Mouse (Mus musculus): Measurements from ENCODE around the gene Gns. TPM values are rescaled to one million over a fixed set of nuclear protein-coding genes. Genes with fewer than 3 reads are reported as not detected.

Gene Gns
- 52.7 and 92.4 TPM in 2 replicates for polyA plus RNA-seq (2012; rRNA removed)

DNA sequence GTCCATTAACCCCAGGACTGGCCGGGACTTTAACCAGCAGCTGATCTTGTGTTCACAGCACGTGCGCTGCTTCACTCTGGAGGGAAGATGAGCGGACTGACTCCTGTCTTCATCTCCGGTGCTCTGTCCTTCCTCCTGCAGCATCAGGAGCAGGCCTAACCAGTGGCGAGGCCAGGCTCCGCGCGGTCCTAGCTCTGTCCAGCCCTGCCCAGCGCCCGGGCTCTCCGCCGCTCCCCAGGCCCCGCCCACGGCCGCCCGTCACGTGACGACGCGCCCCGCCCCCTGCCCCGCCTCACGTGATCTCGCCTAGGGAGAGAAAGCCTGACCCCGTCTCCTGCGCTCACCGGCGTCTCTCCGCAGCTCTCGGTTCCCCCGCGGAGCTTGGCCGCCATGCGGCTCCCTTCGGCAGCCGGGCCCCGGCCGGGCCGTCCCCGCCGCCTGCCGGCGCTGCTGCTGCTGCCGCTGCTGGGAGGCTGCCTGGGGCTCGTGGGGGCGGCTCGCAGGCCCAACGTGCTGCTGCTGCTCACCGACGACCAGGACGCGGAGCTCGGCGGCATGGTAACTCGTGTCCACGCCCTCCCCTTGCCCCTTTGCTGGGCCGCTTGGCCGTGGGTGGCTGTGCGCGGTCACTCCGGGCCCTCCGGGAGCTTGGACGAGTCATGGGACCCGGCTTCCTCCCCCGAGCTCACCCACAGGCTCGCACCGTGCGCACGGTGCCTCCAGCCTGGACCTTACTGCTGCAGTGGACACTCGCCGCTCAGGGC lies at the start of gene Gns:
TSS of gene Gns (plus strand) at position 290 of the 764 bp plus-strand sequence.

DNA sequence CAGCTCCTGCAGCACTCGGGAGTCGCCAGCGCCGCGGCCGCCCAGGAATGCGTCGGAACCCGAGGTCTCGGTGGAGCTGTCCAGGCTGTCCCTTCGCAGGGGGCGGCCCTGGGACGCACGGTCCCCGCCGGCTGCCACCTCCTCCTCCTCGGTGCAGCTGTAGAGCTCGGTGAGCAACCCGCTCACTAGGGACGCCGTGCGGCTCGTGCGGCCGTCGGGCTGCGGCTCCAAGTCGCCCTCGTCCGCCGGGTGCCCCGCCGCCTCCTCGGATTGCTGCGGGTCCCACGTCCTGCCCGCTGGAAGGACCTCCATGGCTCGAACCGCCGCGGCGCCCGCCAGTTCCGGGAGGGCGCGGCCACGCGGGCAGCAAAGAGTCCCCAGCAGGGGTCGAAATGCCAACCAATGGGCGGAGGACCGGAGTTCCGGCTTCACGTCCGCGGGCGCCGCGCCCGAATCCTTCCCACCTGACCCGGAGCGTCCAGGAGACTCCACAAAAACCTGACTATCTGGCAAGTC lies 13.8 kb upstream of the Gns start, which contains the start of gene Tbc1d30:
TSS of gene Tbc1d30 (minus strand) at position 213 of the 516 bp plus-strand sequence.

Other genes starting within 250 kb of the Gns start
- 3.6 and 5.0 TPM in 2 replicates for gene Tbc1d30, start 13.8 kb upstream of the Gns start, polyA plus RNA-seq (2012; rRNA removed)
- gene Rassf3, start 111.3 kb downstream of the Gns start, polyA plus RNA-seq (2012; rRNA removed): 13.1 and 14.1 TPM in 2 replicates
- 0.49 and 1.8 TPM in 2 replicates for gene Tbk1, start 221.7 kb downstream of the Gns start, polyA plus RNA-seq (2012; rRNA removed)

Measured in stomach, adult 2 months (tissue).